Mouse (Mus musculus): ENCODE data around the gene Zc3hav1. TPM values are rescaled to one million over a fixed set of nuclear protein-coding genes. Genes with fewer than 3 reads are reported as not detected.

Zc3hav1 gene
- total RNA-seq, 4 experiments from 2014 or later: 4.0 to 7.2 (median 5.6) TPM

GRCm38 (mm10) chr6:38298246-38298635 lies 56.2 kb downstream of the Zc3hav1 start:
- peak in 1 of 2 experiments; percentile 7 for DNase-seq (ENCODE audit: low spot score in 2 of 2)

DNA sequence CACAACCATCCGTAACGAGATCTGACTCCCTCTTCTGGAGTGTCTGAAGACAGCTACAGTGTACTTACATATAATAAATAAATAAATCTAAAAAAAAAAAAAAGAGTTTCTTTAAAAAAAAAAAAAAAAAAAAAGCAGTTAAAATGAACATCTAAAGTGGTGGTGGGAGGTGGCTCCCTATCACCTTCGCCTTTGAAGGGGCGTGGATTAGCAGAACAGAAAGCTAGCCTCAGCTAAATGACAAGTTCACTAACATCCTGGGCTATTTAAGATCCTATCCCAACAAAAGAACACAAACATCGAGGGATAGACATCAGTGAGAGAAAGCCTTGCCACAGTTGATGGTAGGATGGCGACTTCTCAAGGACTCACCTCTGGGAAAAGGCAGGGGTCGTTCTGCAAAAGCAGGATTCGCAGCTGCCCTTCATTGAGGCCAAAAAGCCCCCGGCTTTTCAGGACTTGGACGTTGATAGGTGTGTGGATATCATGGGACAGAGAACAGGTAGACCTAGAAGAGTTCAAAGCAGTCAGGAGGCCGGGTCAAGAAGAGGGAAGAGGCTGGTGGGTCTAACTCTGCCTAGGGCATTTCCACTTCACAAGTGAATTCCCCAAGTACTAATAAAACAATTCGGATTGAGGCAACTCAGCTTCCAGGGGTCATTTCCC lies 56.7 kb downstream of the Zc3hav1 start:
- no peak for DNase-seq (ENCODE audit: low spot score in 2 of 2)

DNA sequence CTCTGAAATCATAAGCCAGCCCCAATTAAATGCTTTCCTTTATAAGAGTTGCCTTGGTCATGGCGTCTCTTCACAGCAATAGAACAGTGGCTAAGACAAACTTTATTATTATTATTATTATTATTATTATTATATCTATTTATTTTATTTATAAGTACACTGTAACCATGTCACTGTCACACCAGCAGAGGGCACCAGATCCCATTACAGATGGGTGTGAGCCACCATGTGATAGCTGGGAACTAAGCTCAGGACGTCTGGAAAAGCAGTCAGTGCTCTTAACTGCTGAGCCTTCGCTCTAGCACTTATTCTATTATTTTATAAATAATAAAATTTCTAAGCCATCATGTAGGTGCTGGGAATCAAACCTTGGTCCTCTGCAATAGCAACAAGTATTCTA lies 60.7 kb downstream of the Zc3hav1 start:
- DNase-seq (ENCODE audit: low spot score in 2 of 2): no peak

DNA sequence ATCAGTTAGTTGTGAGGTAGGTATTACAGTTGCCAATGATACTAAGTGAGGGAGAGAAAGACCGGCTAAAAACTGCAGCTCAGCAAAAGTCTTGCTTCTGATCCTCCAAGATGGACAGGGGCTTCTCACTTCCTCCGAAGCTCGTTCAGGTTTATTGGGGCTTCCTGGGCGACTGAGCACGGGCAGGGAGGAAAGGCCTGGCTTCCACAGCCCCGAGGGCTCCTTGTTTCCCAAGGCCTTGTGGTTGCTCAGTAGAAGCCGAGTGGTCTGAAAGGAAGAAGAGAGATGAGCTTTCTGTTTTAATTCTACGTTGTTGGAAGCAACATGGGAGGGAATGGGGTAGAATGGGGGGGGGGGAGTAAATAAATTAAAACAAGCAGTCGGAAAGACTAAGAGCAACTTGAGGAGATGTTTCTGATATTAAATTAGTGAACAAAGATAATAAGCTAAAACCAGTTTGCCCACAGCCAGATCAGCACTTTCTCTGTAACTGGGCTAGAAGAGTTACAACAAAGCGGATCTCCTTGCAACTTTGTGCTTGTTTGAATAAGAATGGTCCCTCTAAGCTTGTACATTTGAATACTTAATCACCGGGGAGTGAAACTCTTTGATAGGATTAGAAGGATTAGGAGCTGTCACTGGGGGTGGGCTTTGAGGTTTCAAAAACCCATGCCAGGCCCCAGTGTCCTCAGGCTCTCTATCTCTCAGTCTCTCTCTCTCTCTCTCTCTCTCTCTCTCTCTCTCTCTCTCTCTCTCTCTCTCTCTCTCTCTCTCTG lies 61.3 kb downstream of the Zc3hav1 start:
- no peak for DNase-seq (ENCODE audit: low spot score in 2 of 2)

- DNase-seq (ENCODE audit: low spot score in 2 of 2): no peak
Observed at GRCm38 (mm10) chr6:38284422-38284821, 70.0 kb downstream of the Zc3hav1 start.

DNA sequence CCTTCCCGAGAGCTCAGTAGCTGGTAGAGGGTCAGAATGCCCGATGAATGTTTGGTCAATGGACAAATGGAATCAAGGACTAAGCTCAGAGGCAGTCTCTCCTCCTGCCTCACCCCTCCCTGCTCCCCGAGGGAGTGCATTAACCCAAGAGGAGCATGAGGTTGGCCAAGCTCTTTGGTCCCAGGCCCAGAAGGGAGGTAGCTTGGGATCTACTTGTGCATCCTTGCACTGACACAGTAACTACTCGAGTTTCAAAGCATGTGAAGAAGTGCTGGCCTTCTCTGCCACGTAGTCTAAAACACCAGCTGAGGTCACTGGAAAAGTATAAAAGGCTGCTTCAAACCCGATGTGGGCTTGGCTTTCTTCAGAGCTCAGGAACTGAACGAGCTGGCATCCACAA lies 89.9 kb downstream of the Zc3hav1 start:
- no peak for DNase-seq (ENCODE audit: low spot score in 2 of 2)

GRCm38 (mm10) chr6:38263393-38264159 lies 90.8 kb downstream of the Zc3hav1 start:
- peak in 1 of 2 experiments; percentile 90 for DNase-seq (ENCODE audit: low spot score in 2 of 2)

DNA sequence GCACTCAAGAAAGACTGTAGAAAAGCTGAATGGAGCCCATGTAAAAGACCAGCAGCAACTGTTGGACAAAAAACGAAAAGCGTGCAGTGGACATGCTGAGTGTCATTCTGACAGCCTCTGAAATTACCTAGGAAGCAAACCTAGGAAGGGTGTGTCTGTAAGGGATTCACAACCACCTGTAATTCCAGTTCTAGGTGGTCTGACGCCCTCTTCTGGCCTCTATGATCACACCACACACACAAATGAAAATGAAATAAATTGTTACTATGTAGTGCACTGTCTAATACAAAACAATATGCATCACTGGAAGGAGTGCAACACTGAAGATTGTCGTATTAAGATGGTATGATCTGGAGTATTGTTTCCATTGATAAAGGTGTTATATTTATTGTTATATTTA lies 92.5 kb downstream of the Zc3hav1 start:
- no peak for DNase-seq (ENCODE audit: low spot score in 2 of 2)

GRCm38 (mm10) chr6:38257506-38257905 lies 96.9 kb downstream of the Zc3hav1 start:
- DNase-seq (ENCODE audit: low spot score in 2 of 2): no peak

DNA sequence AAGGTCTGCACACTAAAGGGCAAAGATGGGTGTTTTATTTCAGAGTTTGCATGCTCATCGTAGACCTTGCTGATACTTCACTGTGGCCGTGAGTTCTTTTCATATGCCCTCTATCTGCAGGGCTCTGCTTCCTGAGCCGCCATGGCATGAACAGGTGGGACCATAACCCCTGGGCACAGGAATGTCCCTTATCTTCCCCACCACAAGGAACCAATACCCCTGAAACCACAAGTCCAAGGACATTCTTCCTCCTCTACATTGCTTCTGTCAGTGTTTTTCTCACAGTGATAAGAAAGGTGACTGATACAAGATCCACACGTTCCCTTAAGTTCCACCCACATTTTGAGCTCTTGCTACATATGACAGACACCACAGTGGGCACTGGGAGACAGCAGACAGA lies 97.6 kb downstream of the Zc3hav1 start:
- no peak for DNase-seq (ENCODE audit: low spot score in 2 of 2)

DNA sequence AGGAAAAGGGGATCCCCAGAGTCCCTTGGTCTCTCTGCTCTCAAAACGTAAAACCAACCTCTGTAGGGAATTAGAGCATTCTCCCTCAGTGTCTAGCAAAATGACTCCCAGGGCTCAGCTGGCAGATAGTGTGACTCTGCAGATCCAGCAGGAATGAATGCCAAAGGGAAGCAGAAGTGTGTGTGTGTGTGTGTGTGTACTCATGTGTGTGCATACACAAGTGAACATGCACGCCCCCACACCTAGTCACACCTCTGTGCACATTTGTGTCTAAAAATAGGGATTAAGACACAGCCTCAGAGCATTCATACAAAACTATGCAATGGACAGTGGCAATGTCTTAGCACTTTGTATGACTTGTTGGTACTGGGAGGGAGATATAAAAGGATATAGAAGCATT lies 98.6 kb downstream of the Zc3hav1 start:
- DNase-seq (ENCODE audit: low spot score in 2 of 2): no peak

Other genes starting within 250 kb of the Zc3hav1 start
- not detected for gene Tmem213, start 245.3 kb downstream of the Zc3hav1 start, total RNA-seq (2022)
- gene Atp6v0a4, start 230.0 kb downstream of the Zc3hav1 start, total RNA-seq (2022): 10 to 100 TPM in 2 of 4 experiments, 1 to 10 TPM in 2; 1.6 to 13.4 (median 6.3) TPM
- gene D630045J12Rik, start 100.6 kb downstream of the Zc3hav1 start, total RNA-seq (2022): 10 to 100 TPM; 29.1 to 36.6 (median 33.5) TPM
- 1 to 10 TPM; 3.1 to 3.5 (median 3.4) TPM for gene Zc3hav1l, start 55.3 kb downstream of the Zc3hav1 start, total RNA-seq (2022)
- 10 to 100 TPM in 1 of 4 experiments, 1 to 10 TPM in 3; 8.1 to 11.8 (median 8.9) TPM for gene Ttc26, start 26.9 kb upstream of the Zc3hav1 start, total RNA-seq (2022)
- gene Ubn2, start 79.3 kb upstream of the Zc3hav1 start, total RNA-seq (2022): 10 to 100 TPM; 52.8 to 66.8 (median 59.6) TPM
- gene Fmc1, start 178.9 kb upstream of the Zc3hav1 start, total RNA-seq (2022): 10 to 100 TPM; 45.1 to 62.4 (median 52.2) TPM
- gene Luc7l2, start 196.7 kb upstream of the Zc3hav1 start, total RNA-seq (2022): 100 to 1,000 TPM; 175 to 178 (median 176) TPM